Mouse (Mus musculus) regulatory T cell (primary cell): ENCODE measurements at regions not wholly inside any gene's neighbourhood (a gene's known extent, or its start where the extent isn't known, plus 50 kb on each side); places are given as distances from the start of the nearest gene placed in this dataset.

Source experiments
- in situ Hi-C: fragments of 300-600 bp; cut with MboI, MseI; formaldehyde crosslinking; loops from one replicate; pipeline ENCODE4 v1.15.1; 2025; ENCODE audit warnings: high pct_unique_total_duplicates

GRCm38 (mm10) chr3:125155319-125155718 is 248.6 kb upstream of the Ndst4 start:
- in situ Hi-C loops, result loop anchor here (10.0 kb wide), 1 partner anchor 1839 kb away; no protein-coding TSS in a partner anchor

DNA sequence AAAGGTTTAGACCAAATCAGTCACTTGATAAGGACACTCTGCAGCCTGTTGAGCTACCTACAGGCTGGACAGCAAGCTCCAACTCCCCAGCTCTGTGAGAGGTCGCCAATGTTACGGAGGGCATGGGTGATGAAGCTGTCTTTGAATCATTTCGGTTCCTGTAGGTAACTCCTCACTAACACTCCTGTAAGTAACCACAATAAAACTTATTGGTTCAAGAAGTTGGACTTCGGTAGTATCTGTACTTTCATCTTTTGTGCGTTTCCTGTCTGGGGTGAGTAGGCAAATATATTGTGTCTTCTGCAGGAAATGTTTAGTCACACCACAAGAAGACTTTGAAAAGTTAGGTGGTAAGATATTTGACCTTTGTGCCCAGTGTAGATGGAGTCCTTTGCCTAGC is 244.1 kb upstream of the Ndst4 start:
- in situ Hi-C loops, result loop anchor here (10.0 kb wide), 1 partner anchor 1835 kb away; no protein-coding TSS in a partner anchor

DNA sequence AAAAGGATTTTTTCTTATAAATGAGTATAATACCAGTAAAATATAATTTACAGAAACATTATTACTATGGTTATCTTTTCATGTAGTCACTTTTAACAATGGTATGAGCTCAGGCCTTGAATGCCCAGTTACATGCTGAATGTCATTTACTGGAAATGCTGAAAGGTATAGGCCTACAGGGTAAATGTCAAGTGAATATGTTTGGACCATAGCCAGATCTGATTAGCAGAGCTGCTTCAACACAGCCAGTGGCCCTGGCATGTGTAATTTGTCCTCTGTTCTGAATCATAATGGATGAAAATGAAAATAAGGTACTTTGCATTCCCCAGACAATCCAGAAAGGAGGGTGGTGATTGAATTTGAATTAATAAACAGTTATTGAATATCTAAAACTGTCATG is 213.3 kb upstream of the Ndst4 start:
- in situ Hi-C loops, result no loop called here

DNA sequence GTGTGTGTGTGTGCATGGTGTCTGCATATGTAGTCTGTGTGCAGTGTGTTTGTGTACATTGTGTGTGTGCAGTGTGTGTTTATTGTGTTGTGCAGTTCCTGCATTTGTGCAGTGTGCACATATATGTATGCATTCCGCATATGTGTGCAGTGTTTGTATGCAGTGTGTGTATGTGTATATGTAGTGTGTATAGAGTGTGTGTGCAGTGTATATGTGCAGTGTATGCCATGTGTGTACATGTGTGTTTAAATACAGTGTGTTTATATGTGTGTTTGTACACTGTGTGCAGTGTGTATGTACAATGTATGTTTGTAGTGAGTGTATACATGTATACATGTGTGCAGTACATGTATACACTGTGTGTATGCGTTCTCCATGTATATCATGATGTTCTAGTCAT is 183.0 kb upstream of the Ndst4 start:
- in situ Hi-C loops, result no loop called here

DNA sequence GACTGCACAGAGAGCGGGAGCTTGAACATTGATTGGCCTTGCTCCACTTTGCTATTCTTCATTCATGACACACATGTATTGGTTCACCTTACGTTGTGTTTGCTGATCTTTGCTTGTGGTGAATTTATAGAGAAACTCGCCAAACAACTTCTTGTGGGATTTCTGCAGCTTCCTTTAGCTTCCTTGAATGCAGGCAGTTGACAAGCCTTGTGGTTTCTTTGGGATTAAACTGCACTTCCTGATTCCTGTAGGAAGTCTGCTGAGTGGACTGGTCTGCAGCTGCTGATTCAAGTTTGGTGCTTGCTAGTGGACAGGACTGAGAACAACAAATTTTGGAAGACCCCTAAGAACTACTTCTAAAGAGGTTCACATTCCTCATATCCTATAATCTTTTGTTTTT is 152.8 kb upstream of the Ndst4 start:
- in situ Hi-C loops, result no loop called here

GRCm38 (mm10) chr3:125260909-125261308 is 143.0 kb upstream of the Ndst4 start:
- in situ Hi-C loops, result no loop called here

GRCm38 (mm10) chr3:125270695-125271094 is 133.2 kb upstream of the Ndst4 start:
- in situ Hi-C loops, result no loop called here

- in situ Hi-C loops, result no loop called here
These were observed 132.7 kb upstream of the Ndst4 start for GRCm38 (mm10) chr3:125271215-125271614.

GRCm38 (mm10) chr3:125278605-125279004 is 125.3 kb upstream of the Ndst4 start:
- in situ Hi-C loops, result no loop called here

DNA sequence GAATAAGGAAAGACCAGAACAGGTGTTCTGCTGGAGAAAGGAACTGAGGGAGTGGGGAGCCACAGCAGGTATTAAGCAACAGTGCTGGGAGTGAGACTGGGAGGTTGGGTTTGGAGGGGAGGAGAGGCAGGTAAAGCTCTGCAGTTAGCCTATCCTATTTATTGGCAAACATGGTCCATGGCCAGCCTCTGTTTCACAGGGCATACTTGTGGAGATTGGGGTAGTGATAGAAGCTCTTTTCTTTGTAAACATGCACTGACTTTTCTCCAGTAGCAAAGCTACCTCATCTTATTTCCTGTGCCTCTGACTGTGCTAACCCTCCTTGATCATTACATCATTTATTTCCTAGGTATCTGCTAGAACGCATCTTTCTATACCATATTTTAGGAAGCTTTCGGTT is 124.9 kb upstream of the Ndst4 start:
- in situ Hi-C loops, result no loop called here

- in situ Hi-C loops, result no loop called here
These were observed 124.3 kb upstream of the Ndst4 start for GRCm38 (mm10) chr3:125279610-125280009.

DNA sequence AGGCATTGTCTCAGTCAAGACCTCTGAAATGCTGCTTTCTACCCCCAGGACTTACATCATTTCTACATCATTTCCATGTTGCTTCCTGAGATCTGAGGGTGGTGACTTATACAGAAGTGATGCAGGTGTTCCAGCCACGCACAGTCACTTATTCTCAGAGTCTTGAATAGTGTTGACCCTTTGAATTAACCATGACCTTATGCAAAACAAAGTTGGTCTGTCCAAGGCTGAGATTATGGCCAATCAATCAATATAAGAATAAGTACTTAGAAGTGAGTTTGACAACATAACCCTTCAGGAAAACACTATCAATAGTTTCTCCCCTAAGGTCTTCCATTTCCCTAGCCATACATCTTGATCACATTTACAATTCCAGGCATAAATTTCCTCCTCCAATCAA is 115.3 kb upstream of the Ndst4 start:
- in situ Hi-C loops, result no loop called here

GRCm38 (mm10) chr3:125289355-125289933 is 114.4 kb upstream of the Ndst4 start:
- in situ Hi-C loops, result no loop called here

DNA sequence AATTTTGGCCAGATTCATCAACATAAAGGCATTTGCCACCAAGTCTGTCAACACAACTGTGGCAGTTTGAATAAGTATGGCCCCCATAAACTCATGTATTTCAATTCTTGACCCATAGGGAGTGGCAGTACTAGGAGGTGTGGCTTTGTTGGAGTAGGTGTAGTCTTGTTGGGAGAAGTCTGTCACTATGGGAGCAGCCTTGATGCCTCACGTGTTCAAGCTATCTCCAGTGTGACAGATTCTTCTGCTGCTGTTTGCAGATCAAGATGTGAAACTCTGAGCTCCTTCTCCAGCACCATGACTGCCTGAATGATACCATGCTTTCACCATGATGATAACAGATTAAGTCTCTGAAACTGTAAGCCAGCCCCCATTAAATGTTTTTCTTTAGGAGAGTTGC is 97.2 kb upstream of the Ndst4 start:
- in situ Hi-C loops, result no loop called here

GRCm38 (mm10) chr3:125327079-125327478 is 76.8 kb upstream of the Ndst4 start:
- in situ Hi-C loops, result no loop called here

GRCm38 (mm10) chr3:125337423-125337822 is 66.5 kb upstream of the Ndst4 start:
- in situ Hi-C loops, result no loop called here

DNA sequence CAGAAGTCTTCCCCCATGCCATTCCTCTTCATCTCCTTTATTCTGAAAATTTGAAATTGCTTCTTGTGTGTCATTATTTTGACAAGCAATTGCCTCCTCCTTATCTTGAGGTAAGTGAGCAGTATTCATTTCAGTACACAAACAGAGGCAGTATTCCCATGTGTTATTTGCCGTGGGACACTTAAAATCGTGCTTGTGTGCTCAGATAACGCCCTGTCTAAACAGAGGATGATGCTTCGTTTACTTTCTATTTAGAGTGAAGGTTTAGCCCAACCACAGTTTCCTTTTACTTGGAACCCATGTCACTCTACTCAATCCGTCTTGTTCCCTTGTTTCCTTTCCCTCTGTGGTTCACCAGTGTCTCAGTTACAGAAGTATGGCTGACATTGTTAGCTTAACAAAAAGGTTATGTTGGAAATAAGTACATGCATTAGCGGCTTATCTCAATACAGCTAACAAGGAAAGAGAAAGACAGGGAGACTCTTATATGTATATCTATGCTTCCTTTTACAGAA is 65.6 kb upstream of the Ndst4 start:
- in situ Hi-C loops, result no loop called here
